Mouse (Mus musculus): ENCODE data around the gene Rep15. TPM values are rescaled to one million over a fixed set of nuclear protein-coding genes. Genes with fewer than 3 reads are reported as not detected.

Rep15 gene
- total RNA-seq (2021), result 1 to 10 TPM in 1 of 2 experiments, under 1 TPM in 1; 0.68 to 1.2 TPM
- long read RNA-seq, experiment 1, result 0 reads
- long read RNA-seq, experiment 2, result 0 reads

DNA sequence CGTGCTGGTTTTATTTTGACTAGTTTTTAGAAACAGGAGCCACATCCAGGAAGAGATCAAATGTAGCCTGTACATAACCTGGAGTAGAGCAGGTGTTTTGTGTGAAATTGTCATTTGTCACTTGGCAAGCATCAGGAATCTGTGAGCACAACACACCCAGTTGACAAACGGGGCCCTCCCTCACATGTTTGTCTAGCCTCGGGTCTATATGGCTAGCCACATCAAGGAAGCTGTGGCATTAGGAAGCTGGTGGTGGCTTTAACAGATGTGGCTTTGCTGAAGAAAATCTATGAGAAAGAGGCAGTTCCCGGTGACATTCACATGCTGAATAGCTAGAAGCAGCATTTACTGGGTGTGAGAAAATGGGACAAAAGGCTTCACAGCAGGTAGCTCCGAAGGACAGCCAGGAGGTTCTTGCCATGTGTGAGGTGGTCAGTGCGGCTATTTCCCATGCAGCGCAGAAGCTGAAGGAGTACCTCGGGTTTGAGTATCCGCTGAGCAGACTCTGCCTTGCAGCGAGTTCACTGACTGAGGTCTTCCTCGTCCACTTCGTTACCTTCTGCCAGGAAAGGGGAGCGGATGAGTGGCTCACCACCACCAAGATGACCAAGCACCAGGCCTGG, at the start of gene Rep15:
TSS of gene Rep15 (plus strand) at position 282 of the 623 bp plus-strand sequence.
- no peak for DNase-seq
- intact Hi-C loops (cut with DNase I), result no loop called here

DNA sequence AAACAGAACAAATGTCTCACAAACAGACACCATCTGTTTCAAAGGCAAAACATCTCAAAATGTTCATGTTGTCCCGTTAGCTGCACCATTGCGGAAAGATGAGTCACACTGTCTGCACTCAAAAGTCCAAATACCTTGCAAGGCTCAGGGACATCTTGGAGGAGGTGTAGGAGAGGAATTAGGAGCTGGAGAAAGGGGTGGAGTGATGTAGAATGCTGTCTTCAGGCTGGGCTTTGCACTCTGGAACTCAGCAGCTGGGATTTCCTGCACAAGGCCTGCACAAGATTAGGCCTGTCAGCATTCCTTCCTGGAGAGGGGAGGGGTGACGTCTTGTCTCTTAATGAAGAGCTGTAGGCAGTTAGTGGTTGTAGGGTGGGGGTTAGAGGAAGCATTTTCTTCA, 47.8 kb upstream of the Rep15 start:
- intact Hi-C loops (cut with DNase I), result no loop called here
- DNase-seq, result no peak

DNA sequence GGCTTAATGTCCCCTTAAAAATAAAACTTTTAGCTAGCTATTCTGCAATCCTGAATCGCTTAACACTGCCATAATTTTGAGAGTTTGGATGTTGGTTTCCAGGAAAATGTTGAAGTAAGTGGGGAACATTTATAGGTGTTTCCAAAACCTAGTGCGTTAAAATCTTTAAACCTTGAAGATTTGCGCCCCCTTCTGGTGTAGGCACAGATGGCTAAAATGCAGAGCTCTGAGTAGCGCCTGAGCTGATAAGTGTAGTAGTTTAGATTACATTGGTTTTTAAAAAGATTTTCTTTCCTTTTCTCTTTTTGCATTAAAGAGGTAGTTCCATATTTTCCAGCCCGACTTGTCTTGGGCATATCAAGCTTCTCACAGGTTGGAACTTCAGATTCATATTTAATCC, 38.1 kb upstream of the Rep15 start:
- DNase-seq, result peak; percentile 62 to 83
- intact Hi-C loops (cut with DNase I), result loop anchor here (2.0 to 5.0 kb wide), 2 partner anchors 112 to 161 kb away; no protein-coding TSS in a partner anchor

DNA sequence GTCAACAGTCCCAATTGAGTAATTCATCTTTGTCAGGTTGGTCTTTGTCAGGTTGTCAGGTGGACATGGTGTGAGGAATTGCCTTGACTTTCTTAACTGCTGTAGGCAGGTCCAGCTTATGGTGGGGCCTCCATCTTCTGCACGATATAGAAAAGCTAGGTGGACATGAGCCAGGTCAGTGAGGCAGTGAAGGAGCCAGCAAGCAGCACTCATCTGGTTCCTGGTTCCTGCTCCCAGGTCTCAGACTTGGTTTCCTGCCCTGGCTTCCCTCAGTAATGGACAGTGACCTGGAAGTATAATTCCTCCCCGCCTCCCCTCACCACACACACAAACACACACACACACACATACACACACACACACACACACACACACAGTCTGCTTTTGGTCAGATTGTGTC, 37.0 kb upstream of the Rep15 start:
- no peak for DNase-seq
- intact Hi-C loops (cut with DNase I), result loop anchor here (2.0 kb wide), 1 partner anchor 163 kb away; no protein-coding TSS in a partner anchor

DNA sequence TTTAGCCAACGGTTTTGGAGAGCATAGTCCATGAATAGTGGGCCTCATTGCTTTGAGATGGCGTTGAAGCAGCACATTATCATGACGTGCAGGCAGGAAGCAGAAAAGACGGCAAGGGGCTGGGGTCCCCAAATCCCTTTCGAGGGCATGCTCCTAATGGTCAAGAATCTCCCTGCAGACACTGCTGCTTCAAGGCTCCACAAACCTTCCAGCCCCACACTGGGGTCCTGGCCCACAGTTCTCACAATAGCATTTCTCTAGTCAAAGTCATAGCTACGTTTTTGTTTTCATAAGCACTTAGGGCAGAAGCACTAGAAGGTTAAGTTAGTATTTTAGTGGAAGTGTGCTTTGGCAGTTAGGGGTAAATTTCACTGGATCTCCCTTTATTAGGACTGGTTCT, 36.5 kb upstream of the Rep15 start:
- no peak for DNase-seq
- intact Hi-C loops (cut with DNase I), result loop anchor here (2.0 kb wide), 1 partner anchor 163 kb away; no protein-coding TSS in a partner anchor

DNA sequence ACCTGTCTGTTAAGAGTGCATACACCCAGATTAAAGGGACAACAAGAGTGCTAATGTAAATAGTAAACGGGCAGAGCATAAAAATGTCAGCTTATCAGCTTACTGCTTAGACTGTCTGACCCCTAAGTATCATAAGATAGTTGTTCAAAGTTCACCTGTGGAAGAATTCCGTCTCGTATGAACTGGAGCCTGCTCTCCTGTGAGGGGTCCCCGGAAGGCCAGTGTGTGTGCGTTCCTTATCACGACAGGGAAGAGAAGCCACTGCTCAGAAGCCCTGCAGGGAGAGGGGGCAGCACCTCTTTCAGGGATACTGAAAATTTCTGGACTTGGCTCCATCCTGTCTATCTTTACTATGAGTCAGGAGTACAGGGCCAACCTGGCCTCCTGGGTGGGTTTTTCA, 35.4 kb upstream of the Rep15 start:
- intact Hi-C loops (cut with DNase I), result no loop called here
- no peak for DNase-seq

DNA sequence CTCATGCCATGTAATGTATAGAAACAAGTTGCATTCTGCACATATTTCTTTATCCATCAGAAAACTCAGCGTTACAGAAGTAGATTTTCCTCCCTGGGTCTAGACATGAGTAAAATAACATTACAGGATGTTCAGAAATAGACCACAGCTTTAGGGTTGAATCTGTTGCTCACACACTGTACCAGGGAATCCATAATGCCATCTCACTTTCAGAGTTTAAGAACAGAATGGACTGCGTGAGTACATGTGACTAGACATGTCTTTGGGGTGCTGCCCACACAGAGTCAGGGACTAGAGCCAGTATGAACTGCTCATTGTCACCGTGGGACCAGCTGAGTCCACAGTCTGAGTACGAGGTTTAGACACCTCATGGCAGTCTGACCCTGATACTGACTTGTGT, 33.7 kb upstream of the Rep15 start:
- no peak for DNase-seq
- intact Hi-C loops (cut with DNase I), result no loop called here

DNA sequence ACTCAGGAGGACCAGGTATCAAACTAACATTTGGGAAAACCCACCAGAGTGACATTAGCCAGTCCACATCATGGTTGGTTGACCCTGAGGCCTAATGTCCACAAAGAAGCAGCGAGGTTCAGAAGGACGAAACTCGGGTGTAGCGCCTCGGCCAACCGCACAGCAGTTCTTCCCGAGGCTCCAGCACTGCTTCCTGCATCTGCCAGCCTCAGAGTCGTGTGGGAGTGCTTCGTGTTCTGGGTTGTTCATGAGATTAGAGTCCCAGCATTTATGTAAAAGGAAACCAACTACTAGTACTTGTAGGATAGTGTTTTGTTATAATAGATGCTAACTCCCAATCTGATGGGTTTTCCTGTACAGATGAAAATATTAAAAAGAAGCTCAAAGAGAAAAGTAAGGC, 33.1 kb upstream of the Rep15 start:
- intact Hi-C loops (cut with DNase I), result no loop called here

DNA sequence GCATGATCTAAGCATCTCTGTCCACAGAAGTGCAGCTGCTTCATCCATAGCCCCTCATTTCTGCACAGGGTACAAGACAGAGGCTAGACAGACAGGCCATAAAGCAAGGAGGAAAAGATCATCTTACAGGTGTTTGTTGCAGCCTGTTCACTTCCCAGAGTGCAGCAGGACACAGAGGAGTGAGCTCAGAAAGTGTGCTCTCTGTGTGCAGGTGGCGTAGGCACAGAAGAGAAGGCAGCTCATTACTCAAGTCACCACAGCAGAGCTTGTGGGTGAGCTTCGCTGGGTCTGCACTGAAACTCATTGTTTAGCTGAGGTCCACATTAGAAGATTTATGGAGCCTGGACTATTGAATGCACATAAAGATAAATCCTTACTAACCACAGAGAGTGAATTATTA, 32.6 kb upstream of the Rep15 start:
- intact Hi-C loops (cut with DNase I), result no loop called here
- no peak for DNase-seq

More for the DNA sequence above, 33.1 kb upstream of the Rep15 start:
- no peak for DNase-seq

DNA sequence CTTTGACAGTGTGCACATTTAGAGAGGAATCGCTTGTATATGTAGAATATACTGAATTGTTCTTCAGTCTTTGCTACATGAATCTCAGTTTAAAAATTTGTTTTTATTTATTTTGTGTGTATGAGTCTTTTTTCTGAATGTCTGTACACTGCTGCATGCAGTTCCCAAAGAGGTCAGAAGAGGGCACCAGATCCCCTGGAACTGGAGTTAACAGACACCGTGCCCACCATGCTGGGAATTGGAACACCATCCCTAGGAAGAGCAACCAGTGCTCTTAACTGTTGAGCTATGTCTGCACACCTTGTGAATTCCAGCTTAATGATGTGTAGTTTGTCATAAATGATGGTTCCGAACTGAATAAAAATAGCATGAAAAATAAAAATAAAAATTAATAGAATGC, 24.2 kb upstream of the Rep15 start:
- peak; percentile 43 to 71 for DNase-seq
- intact Hi-C loops (cut with DNase I), result loop anchor here (5.0 kb wide), 2 partner anchors 234 to 944 kb away; no protein-coding TSS in a partner anchor

DNA sequence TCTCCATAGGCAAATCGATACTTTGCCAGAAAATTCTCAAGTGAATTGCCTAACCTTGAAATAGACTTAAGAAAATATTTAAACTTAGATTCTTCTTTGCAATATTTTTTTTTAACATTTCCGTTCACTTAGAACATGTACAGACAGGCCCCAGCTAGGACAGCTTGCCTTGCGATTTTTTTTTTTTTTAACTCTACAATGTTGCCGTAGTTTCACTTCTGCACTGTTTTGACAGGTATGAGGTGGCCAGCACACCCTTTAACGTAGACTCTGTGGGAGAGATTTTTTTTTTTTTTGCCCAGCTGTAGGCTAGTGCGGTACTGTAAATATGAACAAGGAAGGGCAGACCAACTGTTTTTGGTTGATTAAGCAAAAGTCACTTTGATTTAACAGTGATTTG, 22.0 kb upstream of the Rep15 start:
- intact Hi-C loops (cut with DNase I), result loop anchor here (5.0 kb wide), 1 partner anchor 107 kb away; no protein-coding TSS in a partner anchor
- no peak for DNase-seq

DNA sequence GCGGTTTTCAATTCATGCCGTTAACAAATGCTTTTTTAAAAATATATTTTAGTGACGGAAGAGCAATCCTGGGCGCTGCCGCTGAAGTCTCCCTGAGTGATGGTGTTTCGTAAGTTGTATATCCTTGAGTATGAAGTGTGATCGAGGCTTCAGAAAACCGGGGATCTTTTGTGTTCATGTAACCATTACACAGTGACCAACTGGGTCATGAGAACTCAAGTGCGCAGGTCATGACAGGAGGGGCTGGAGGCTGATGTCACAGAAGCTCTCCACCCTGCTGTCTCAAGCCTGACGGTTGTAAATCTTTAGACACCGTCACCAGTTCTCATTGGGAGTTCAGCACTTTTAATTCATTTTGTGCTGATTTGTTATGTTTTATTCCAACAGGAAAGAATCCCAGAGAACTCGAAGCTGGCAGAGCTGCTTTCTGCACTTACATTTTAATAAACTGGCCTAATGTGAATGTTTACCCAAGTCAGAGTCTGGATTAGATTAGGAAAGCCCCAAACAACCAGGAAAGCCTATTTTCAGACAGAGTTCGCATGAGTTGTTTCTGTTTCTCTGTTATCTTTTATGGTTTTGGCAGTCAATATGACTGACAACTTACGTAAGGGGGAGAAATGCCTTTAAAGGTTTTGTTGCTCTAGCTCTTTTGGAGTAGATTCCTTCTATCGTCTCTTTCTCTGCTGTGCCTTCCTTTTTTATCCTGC, 21.4 kb upstream of the Rep15 start:
- no peak for DNase-seq
- intact Hi-C loops (cut with DNase I), result loop anchor here (5.0 kb wide), 1 partner anchor 106 kb away; no protein-coding TSS in a partner anchor

DNA sequence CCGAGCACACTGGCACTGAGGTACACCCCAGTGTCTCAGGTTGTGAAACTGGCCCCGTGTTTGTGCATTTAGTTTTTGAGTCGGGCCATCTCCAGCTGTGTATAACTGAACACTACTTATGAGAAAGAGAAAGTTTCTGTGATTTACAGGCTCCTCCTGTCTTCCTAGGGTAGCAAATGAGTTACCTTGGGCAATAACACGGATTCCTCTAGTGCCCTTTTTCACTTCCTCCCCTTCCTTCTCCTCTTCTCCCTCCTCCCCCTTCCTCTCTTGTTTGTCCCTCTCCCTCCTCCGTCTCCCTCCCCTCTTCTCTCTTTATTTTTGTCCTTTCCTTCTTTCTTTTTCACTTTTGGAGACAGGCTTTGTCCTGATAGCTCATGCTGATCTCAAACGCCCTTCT, 20.8 kb upstream of the Rep15 start:
- no peak for DNase-seq
- intact Hi-C loops (cut with DNase I), result loop anchor here (5.0 kb wide), 1 partner anchor 106 kb away; no protein-coding TSS in a partner anchor

DNA sequence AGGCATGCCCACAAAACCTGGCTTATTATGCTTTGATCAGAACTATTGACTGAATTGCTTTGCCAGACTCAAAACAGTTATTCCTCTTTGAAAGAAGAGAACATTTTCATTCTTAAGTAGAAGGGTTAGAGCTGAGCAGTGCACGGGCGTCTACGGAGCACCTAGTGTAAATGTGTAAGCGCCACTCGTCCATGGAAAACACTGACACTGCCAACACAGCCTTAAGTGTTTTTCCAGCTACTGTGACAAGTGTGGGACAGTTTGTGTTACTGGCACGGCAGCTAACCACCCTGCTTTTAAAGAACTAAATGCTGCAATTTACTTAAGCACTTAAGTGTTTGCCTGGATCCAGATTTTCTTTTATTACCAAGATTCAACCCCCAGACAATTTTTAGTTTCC, 20.4 kb upstream of the Rep15 start:
- DNase-seq, result no peak
- intact Hi-C loops (cut with DNase I), result loop anchor here (5.0 kb wide), 1 partner anchor 105 kb away; no protein-coding TSS in a partner anchor

DNA sequence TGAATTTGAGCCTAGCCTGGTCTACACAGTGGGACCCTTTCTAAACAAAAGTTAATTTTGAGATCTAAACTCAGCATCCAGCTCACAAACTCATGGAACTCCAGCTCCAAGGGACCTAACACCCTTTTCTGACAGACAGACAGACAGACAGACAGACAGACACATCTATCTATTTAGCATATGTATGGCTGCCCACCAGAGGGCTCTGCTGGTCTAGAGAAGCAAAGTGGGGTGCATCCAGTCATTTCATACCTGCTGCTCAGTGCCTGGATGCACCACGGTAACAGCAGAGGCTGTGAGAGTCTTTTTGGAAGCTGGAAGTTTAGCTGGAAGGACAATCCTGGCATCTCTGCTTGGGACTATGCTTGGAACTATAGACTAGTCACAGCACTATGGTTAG, 18.8 kb upstream of the Rep15 start:
- intact Hi-C loops (cut with DNase I), result loop anchor here (5.0 kb wide), 1 partner anchor 104 kb away; no protein-coding TSS in a partner anchor
- DNase-seq, result no peak

DNA sequence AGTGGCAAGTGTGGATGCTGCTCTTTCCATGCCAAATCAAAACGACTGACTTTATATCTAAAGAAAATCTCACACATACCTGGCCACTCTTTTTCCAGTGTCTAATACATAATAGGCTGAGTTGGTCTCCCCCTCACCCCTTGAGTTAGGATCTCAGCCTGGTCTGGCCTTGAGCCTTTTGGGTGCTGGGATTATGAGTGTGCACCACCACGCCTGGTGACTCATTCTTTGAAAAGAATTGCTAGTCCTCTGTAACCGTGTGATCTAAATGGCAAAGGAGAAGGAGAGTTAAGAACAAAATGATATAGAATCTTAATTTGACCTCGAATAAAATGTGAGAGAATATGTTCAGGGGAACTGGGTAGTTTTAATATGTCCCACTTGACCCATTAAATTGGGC, 14.5 kb upstream of the Rep15 start:
- intact Hi-C loops (cut with DNase I), result no loop called here
- no peak for DNase-seq

DNA sequence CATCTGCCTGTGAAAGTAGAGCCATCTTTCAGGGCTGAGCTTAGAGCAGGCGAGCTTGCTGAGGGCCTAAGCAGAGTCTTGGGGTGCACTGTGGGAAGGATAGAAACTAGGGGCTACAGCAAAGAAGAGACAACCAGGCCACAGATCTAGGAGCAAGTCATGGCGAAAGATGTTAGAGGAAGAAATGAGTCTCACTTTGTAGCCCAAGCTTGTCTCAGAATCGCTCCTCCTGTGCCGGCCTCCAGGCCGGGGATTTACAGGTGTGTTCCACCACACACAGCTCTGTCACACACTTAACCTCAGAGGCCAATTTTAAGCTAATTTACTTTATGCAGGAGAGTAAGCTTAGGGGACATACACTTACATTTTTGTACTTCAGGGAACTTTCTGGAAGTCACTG, 14.0 kb upstream of the Rep15 start:
- intact Hi-C loops (cut with DNase I), result no loop called here

DNA sequence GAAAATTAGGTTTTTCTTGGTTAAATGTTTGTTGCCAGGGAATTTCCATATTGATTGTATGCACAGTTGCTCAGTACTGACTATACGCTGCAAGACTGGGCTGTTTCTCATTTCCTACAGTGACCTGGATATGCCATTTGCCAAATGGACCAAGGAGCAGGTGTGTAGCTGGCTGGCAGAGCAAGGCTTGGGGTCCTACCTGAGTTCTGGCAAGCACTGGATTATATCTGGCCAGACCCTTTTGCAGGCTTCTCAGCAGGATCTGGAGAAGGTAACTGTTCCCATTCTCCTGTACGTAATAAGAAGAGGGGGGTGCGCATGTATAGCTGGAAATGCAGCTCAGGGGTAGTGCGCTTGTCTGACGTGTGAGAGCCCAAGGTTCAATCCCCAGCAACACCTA, 11.2 kb upstream of the Rep15 start:
- no peak for DNase-seq
- intact Hi-C loops (cut with DNase I), result no loop called here

More for the DNA sequence above, 14.0 kb upstream of the Rep15 start:
- no peak for DNase-seq

DNA sequence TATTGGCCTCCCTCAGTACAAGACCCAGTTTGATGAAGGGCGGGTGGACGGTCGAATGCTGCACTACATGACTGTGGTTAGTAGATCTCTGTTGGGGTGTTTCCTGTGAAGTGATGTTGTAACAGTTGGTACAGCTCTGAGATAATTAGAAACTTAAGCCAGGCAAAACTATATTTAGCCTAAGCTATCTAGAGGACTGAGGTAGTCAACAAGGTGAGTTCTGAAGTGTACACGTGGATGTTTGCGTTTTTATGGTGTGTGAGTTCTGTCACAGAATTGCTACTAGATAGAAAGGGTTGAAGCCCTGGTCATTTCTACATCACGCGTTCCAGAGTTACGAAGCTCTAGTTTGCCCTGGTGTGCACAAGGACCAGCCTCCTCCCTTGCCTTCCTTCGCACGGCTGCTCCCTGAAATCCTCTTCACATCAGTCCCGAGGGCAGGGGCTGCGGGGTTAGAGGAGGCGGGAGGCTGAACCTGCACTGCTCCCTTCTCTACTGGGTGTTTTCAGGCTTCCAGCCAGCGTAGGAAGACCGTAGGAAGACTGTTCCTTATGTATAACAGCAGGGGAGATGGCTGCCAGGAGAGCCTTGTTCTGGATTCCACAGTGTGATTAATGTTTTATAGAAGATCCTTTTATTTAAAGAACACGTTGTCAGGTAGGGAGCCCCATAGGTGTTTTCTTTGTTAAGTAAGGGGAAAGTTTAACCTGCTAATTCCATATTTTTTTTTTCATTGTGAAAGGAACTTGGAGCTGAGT, 9.8 kb upstream of the Rep15 start:
- DNase-seq, result peak in 1 of 2 experiments; percentile 30
- intact Hi-C loops (cut with DNase I), result no loop called here

DNA sequence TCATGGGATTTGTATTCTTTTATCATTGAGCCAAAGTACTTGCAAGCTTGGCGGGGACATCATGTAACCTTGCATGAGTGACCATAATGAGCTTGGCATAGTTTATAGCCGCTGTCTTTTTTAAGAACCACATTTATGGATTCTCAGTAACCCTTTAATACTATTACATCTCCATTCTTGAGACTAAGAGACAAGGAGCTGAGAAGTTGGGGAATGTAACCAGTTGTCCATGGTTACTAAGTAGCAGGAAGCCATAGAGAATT, 9.3 kb upstream of the Rep15 start:
- intact Hi-C loops (cut with DNase I), result no loop called here
- no peak for DNase-seq

DNA sequence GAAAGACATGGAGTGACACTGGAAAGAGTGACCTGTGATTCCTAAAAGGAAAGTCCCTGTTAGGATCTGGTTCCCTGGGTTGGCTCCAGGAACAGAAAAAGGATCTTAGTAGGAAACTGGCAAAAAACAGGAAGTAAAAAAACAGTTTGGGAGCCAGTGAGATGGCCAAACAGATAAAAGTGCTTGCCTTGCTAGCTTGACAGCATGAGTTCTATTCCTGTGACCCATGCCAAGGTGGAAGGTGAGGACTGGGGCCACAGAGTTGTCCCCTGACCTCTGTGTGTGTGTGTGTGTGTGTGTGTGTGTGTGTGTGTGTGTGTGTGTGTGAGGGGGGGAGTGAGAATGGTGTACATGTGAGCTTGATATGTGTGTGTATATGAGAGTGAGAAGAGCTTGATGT, 8.8 kb upstream of the Rep15 start:
- DNase-seq, result no peak
- intact Hi-C loops (cut with DNase I), result no loop called here
